Mouse (Mus musculus): ENCODE results near the gene Lrrc45. TPM values are rescaled to one million over a fixed set of nuclear protein-coding genes. Genes with fewer than 3 reads are reported as not detected.
"Not testable (repeated sequence)": the region's sequence is repeated elsewhere in the genome, so short reads cannot be mapped to it uniquely, and the experiment has no call there.

The Lrrc45 gene
- polyA plus RNA-seq, 1 experiment from 2014 or later = 47.8 TPM

DNA sequence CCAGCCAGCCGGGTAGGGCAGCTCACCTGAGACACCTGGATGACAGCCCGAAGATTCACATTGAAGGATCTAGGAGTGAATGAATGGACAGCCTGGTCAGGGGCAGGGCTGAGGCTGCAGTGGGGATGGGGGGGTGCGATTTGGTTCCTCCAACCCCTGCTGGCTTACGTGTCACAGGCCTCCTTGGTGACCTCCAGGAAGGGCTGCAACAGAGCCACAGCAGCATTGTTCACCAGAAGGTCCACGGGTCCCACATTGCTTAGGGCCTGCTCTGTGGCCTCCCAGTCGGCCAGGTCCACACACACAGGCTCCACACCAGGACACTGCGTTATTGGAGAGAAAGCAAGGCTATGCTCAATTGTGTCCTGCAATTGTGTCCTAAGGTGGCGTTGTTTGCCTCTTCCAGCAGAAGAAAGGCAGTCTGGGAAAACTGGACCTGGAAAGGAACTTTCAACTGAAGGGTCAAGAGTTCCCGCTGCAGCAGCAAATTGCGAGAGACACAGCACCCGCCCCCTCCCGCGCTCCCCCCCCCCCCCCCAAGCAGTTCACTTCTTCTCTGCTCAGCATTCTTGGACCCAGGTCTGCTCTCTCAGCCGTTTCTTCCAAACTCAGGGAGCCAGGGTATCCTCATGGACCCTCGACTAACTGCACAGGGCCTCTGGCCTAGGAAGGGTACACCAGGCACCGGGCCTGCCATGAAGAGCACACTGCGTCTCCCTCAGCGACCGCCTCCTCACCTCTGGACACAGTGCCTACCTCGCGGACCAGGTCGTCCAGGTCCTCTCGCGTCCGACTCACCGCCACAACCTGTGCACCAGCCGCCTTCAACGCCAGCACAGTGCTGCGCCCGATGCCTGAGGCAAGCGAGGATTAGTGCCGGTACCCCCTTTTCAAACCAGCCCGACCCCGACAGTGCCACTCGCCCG lies 12.8 kb downstream of the Lrrc45 start:
- DNase-seq (ENCODE audit: low spot score) (no peak), ATAC-seq (ENCODE audit: insufficient number of reproducible peaks, low FRiP score, low TSS enrichment, low read depth) (peak; percentile 23)
- Histone ChIP-seq H3K27ac (replicated peaks; ENCODE audit: low read depth, low read length) (no peak overlapping the region), H3K4me1 (ENCODE audit: control insufficient read depth, insufficient read depth, low read length) (peaks cover 12% of the 10 kb centered on the region; the same call in 1 of the 2 replicates), H3K36me3 (ENCODE audit: control insufficient read depth, insufficient read depth, low read length) (no peaks in the 10 kb centered on the region), H3K4me3 (ENCODE audit: low read depth, low read length) (peak overlapping the region; percentile 50), H3K9ac (ENCODE audit: low read length) (0 out of 2 replicates have a peak overlapping the region, but pooled peaks have one; percentile 48), H3K27me3 (ENCODE audit: control insufficient read depth, insufficient read depth, low read length) (no peaks in the 10 kb centered on the region), H3K9me3 (ENCODE audit: control insufficient read depth, low read length) (no peaks in the 10 kb centered on the region), H3K4me2 (ENCODE audit: low read depth, severe bottlenecking) (peak overlapping the region; percentile 77)
- WGBS = 18% methylated on average over 36 of the region's 36 CpGs

DNA sequence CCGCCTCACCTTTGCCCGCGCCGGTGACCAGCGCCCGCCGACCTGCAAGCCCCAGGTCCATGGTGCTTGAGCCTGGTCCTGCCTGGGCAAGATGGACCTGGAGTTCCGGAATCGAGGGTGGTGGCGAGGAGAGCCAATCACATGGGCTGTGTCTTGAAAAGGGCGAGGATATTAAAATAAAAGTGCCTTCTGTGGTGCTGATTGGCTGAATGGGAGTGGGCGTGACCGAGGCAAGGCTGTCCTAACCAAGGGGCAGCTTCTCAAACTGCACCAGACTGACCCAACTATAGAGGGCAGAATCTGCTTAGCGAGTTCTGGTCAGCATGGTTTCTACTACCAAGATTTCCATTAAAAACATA lies 13.4 kb downstream of the Lrrc45 start, which contains the start of gene Dcxr:
Dcxr (minus strand) TSS at position 113 of the 359 bp plus-strand sequence.
- Histone ChIP-seq H3K4me3 (ENCODE audit: low read depth, low read length) (peak within 1 kb of the TSS; percentile 50), H3K27me3 (ENCODE audit: control insufficient read depth, insufficient read depth, low read length) (no peaks in the 10 kb centered on the region), H3K4me2 (ENCODE audit: low read depth, severe bottlenecking) (peak within 1 kb of the TSS; percentile 77), H3K27ac (replicated peaks; ENCODE audit: low read depth, low read length) (no peak within 1 kb of the TSS), H3K4me1 (ENCODE audit: control insufficient read depth, insufficient read depth, low read length) (peaks cover 7% of the 10 kb centered on the region; the same call in 1 of the 2 replicates), H3K36me3 (ENCODE audit: control insufficient read depth, insufficient read depth, low read length) (no peaks in the 10 kb centered on the region), H3K9me3 (ENCODE audit: control insufficient read depth, low read length) (no peaks in the 10 kb centered on the region), H3K9ac (ENCODE audit: low read length) (0 out of 2 replicates have a peak within 1 kb of the TSS, but pooled peaks have one; percentile 48)
- DNase-seq (ENCODE audit: low spot score) = peak; percentile 87
- ATAC-seq (ENCODE audit: insufficient number of reproducible peaks, low FRiP score, low TSS enrichment, low read depth) = peak; percentile 85
- WGBS = under 1% methylated on average over 14 of the region's 14 CpGs

DNA sequence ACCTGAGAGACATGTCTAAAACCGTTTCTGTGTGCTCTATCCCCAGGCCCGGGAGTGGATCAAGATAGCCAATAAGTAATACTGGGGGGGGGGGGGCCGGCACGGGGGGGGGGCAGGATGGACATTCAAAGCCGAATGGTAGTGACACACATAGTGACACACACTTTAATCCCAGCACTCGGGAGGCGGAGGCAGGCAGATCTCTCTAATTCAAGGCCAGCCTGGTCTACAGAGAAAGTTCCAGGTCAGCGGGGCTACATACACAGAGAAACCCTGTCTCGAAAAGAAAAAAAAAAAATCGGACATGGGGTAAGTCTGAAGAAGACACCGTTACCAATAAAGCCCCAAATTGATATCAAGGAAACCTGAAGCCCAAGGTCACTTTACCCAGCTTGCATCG lies 13.8 kb downstream of the Lrrc45 start:
- H3K9ac ChIP-seq (ENCODE audit: low read length) = no peak overlapping the region
- no peaks in the 10 kb centered on the region for H3K36me3 ChIP-seq (ENCODE audit: control insufficient read depth, insufficient read depth, low read length)
- no peaks in the 10 kb centered on the region for H3K27me3 ChIP-seq (ENCODE audit: control insufficient read depth, insufficient read depth, low read length)
- no peak for DNase-seq (ENCODE audit: low spot score)
- H3K4me1 ChIP-seq (ENCODE audit: control insufficient read depth, insufficient read depth, low read length) = 0 out of 2 replicates have a peak, but pooled peaks cover 3% of the 10 kb centered on the region
- 60% methylated on average over 12 of the region's 12 CpGs for WGBS
- no peaks in the 10 kb centered on the region for H3K9me3 ChIP-seq (ENCODE audit: control insufficient read depth, low read length)
- no peak for ATAC-seq (ENCODE audit: insufficient number of reproducible peaks, low FRiP score, low TSS enrichment, low read depth)
- no peak overlapping the region; the same call in 1 of the 2 replicates for H3K4me3 ChIP-seq (ENCODE audit: low read depth, low read length)
- no peak overlapping the region for H3K27ac ChIP-seq (replicated peaks; ENCODE audit: low read depth, low read length)
- peak overlapping the region; percentile 77; the same call in 1 of the 2 replicates for H3K4me2 ChIP-seq (ENCODE audit: low read depth, severe bottlenecking)

DNA sequence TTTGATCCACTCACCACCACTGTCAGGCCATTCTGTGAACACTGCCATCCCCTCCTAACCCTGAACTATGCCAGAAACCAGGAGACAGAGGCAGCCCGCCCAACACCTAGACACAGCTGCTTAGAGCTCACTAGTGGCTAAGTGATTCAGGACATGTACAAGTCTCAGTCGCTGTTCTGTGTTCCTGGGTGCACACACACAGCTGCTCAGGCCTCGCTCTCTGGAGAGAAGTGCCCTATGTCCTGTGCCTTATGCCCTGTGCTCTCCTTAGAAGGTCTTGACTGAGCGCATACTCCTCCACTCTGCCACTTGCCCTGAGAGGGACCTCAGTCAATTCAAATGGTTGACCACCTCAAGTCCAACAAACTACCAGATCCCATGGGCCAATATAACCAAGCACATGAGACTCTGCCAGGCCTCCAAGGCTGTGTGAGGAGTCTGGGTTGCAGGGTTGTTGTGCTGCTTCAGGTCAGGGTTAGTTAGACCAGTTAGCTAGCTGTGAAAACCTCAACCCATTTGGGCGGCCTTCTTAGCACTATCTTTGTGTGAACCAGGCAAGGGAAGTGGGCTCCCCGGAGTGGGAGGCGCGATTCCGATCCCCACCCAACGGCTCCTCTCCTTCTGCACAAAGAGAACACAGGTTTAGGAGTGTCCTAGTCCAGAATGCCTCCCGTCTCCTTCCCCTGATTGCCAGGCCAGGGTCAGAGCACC lies 15.0 kb downstream of the Lrrc45 start:
- no peak for ATAC-seq (ENCODE audit: insufficient number of reproducible peaks, low FRiP score, low TSS enrichment, low read depth)
- 66% methylated on average over 11 of the region's 11 CpGs for WGBS
- Histone ChIP-seq H3K4me3 (ENCODE audit: low read depth, low read length) (0 out of 2 replicates have a peak overlapping the region, but pooled peaks have one; percentile 10), H3K27me3 (ENCODE audit: control insufficient read depth, insufficient read depth, low read length) (no peaks in the 10 kb centered on the region), H3K27ac (replicated peaks; ENCODE audit: low read depth, low read length) (no peak overlapping the region), H3K4me2 (ENCODE audit: low read depth, severe bottlenecking) (peak overlapping the region; percentile 11; the same call in 1 of the 2 replicates), H3K9me3 (ENCODE audit: control insufficient read depth, low read length) (no peaks in the 10 kb centered on the region), H3K9ac (ENCODE audit: low read length) (no peak overlapping the region; the same call in 1 of the 2 replicates), H3K4me1 (ENCODE audit: control insufficient read depth, insufficient read depth, low read length) (0 out of 2 replicates have a peak, but pooled peaks cover 3% of the 10 kb centered on the region), H3K36me3 (ENCODE audit: control insufficient read depth, insufficient read depth, low read length) (no peaks in the 10 kb centered on the region)
- no peak for DNase-seq (ENCODE audit: low spot score)

DNA sequence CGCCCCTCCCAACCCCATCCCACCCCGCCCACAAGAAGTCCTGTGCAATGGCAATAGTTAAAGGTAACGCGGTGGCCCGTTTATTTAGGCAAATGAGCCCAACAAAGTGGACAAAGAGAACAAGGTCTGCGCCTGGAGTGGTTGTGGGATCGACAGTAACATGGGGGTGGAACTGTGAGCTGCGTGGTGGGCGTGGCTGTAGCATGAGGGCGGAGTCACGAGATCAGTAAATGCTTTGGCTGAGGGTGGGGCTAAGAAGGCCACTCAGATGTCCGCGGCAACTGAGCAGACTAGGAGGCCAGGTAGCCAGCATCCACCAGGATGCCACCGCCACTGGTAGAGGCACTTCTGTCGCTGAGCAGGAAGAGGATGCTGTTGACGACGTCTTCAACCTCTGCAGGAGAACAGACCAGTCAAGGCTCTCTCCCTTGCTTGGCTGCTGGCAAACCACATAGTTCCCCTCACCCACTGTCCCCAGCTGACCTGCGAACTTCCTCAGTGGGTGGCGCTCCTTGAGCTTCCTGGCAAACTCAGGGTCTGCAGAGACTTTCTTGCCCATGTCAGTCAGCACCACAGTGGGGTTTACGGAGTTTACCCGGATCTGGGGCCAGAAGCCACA lies 15.8 kb downstream of the Lrrc45 start:
- not testable (repeated sequence) for H3K36me3 ChIP-seq (ENCODE audit: control insufficient read depth, insufficient read depth, low read length); H3K4me3 ChIP-seq (ENCODE audit: low read depth, low read length); H3K27me3 ChIP-seq (ENCODE audit: control insufficient read depth, insufficient read depth, low read length); H3K4me1 ChIP-seq (ENCODE audit: control insufficient read depth, insufficient read depth, low read length); H3K27ac ChIP-seq (replicated peaks; ENCODE audit: low read depth, low read length); H3K9ac ChIP-seq (ENCODE audit: low read length); H3K9me3 ChIP-seq (ENCODE audit: control insufficient read depth, low read length)
- WGBS = 6% methylated on average over 19 of the region's 21 CpGs
- peak overlapping the region; percentile 11; the same call in 1 of the 2 replicates for H3K4me2 ChIP-seq (ENCODE audit: low read depth, severe bottlenecking)
- DNase-seq (ENCODE audit: low spot score) = peak; percentile 79
- ATAC-seq (ENCODE audit: insufficient number of reproducible peaks, low FRiP score, low TSS enrichment, low read depth) = peak; percentile 51; the same call in 1 of the 2 replicates

DNA sequence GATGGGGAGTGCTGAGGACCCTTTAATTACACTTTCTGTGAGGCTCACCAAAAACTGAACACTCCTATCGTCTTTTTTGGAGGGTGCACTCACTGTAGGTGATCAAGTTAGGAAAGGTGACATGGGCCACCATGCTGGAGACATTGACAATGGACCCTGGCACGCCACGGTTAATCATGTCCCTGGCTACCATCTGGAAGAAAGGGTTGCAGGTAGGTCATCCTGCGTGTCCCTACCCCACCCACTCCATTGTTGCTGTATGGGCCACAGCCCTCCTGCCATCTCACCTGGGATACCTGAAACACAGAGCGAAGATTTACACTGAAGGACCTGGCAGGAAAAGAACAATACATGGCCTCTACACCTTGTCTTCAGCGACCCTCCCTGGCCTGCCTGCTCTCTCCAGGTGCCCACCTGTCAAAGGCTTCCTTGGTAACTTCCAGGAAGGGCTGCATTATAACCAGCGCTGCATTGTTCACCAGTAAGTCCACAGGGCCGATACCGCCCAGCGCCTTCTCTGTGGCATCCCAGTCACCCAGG lies 16.7 kb downstream of the Lrrc45 start:
- H3K4me2 ChIP-seq (ENCODE audit: low read depth, severe bottlenecking) = no peak overlapping the region
- H3K4me3 ChIP-seq (ENCODE audit: low read depth, low read length) = no peak overlapping the region
- H3K9me3 ChIP-seq (ENCODE audit: control insufficient read depth, low read length) = no peaks in the 10 kb centered on the region
- 86% methylated on average over 10 of the region's 10 CpGs for WGBS
- 0 out of 2 replicates have a peak, but pooled peaks cover 3% of the 10 kb centered on the region for H3K4me1 ChIP-seq (ENCODE audit: control insufficient read depth, insufficient read depth, low read length)
- ATAC-seq (ENCODE audit: insufficient number of reproducible peaks, low FRiP score, low TSS enrichment, low read depth) = no peak
- DNase-seq (ENCODE audit: low spot score) = no peak
- H3K27me3 ChIP-seq (ENCODE audit: control insufficient read depth, insufficient read depth, low read length) = no peaks in the 10 kb centered on the region
- H3K36me3 ChIP-seq (ENCODE audit: control insufficient read depth, insufficient read depth, low read length) = no peaks in the 10 kb centered on the region
- no peak overlapping the region for H3K27ac ChIP-seq (replicated peaks; ENCODE audit: low read depth, low read length)
- no peak overlapping the region for H3K9ac ChIP-seq (ENCODE audit: low read length)

DNA sequence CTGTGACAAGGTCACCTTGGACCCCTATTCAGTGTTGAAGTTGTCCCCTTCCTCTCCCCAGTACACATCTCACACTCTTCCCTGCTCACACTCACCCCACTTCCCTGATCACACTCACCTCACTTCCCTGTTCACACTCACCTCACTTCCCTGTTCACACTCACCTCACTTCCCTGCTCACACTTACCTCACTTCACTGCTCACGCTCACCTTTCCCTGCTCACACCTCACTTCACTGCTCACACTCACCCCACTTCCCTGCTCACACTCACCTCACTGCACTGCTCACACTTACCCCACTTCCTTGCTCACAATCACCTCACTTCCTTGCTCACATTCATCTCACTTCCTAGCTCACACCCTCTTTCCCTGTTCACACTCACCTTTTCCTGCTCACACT lies 17.7 kb downstream of the Lrrc45 start:
- no peak overlapping the region for H3K4me3 ChIP-seq (ENCODE audit: low read depth, low read length)
- H3K27me3 ChIP-seq (ENCODE audit: control insufficient read depth, insufficient read depth, low read length) = no peaks in the 10 kb centered on the region
- no peak overlapping the region for H3K9ac ChIP-seq (ENCODE audit: low read length)
- H3K9me3 ChIP-seq (ENCODE audit: control insufficient read depth, low read length) = no peaks in the 10 kb centered on the region
- H3K36me3 ChIP-seq (ENCODE audit: control insufficient read depth, insufficient read depth, low read length) = no peaks in the 10 kb centered on the region
- 0 out of 2 replicates have a peak, but pooled peaks cover 3% of the 10 kb centered on the region for H3K4me1 ChIP-seq (ENCODE audit: control insufficient read depth, insufficient read depth, low read length)
- DNase-seq (ENCODE audit: low spot score) (no peak), ATAC-seq (ENCODE audit: insufficient number of reproducible peaks, low FRiP score, low TSS enrichment, low read depth) (no peak)
- no peak overlapping the region for H3K4me2 ChIP-seq (ENCODE audit: low read depth, severe bottlenecking)
- no peak overlapping the region for H3K27ac ChIP-seq (replicated peaks; ENCODE audit: low read depth, low read length)
- WGBS = 97% methylated on average over 1 of the region's 1 CpGs
